Mouse (Mus musculus) heart, embryonic 11.5 days (tissue): ENCODE data around the gene Cabp4. TPM values are rescaled to one million over a fixed set of nuclear protein-coding genes. Genes with fewer than 3 reads are reported as not detected.
A peak's percentile ranks its signal among the peaks of the same experiment; 100 is the strongest.

Source experiments
- ATAC-seq: fragments of 200-750 bp; cut with Nextera tagmentation; replicated peaks from 2 replicates; pipeline ENCODE4 v1.8.0; 2017; ENCODE audit warnings: moderate library complexity; ENCODE audit not compliant: insufficient number of reproducible peaks, low FRiP score, low TSS enrichment
- H3K27ac ChIP-seq: fragments of 300-500 bp; sonication (generic); 2 replicates; pipeline ENCODE4 v1.5.1; 2014; ENCODE audit warnings: mild to moderate bottlenecking, low read depth, low read length
- H3K27me3 ChIP-seq: fragments of 300-500 bp; sonication (generic); 2 replicates; pipeline ENCODE4 v1.6.1; 2014; ENCODE audit warnings: mild to moderate bottlenecking, low read length, mixed read lengths; ENCODE audit not compliant: control insufficient read depth, insufficient read depth
- H3K36me3 ChIP-seq: fragments of 300-500 bp; sonication (generic); 2 replicates; pipeline ENCODE4 v1.6.1; 2014; ENCODE audit warnings: mild to moderate bottlenecking, low read length, moderate library complexity, mixed read lengths; ENCODE audit not compliant: control insufficient read depth, insufficient read depth
- H3K4me1 ChIP-seq: fragments of 300-500 bp; sonication (generic); 2 replicates; pipeline ENCODE4 v1.6.1; 2014; ENCODE audit warnings: low read length; ENCODE audit not compliant: control insufficient read depth, insufficient read depth
- H3K4me2 ChIP-seq: fragments of 300-500 bp; sonication (generic); 2 replicates; pipeline ENCODE4 v1.6.1; 2014; ENCODE audit warnings: mild to moderate bottlenecking, moderate library complexity
- H3K4me3 ChIP-seq: fragments of 300-500 bp; sonication (generic); 2 replicates; pipeline ENCODE4 v1.5.1; 2014; ENCODE audit warnings: low read depth, low read length
- H3K9ac ChIP-seq: fragments of 300-500 bp; sonication (generic); 2 replicates; pipeline ENCODE4 v1.6.1; 2014; ENCODE audit warnings: mild to moderate bottlenecking, low read depth, low read length, moderate library complexity
- H3K9me3 ChIP-seq: fragments of 300-500 bp; sonication (generic); replicated peaks from 2 replicates; pipeline ENCODE4 v1.6.1; 2016; ENCODE audit warnings: low read length; ENCODE audit not compliant: control insufficient read depth
- WGBS: fragments of 180-500 bp; shearing (Covaris S2); extraction: QIAGEN DNeasy Blood & Tissue Kit; methylation state at CpG from one replicate; pipeline ENCODE4 v1.1.7; 2014; ENCODE audit not compliant: insufficient replicate concordance; 5-methylcytosine and 5-hydroxymethylcytosine counted together
- polyA plus RNA-seq: library from polyadenylated mRNA; unstranded; fragments of >200 nt; fragmentation: Nextera tagmentation; extraction: Ambion mirVana; gene quantifications from 2 replicates; pipeline ENCODE4 v1.2.1, GENCODE M21; 2014

Gene Cabp4
- polyA plus RNA-seq, 1 experiment from 2014 or later = not detected

DNA sequence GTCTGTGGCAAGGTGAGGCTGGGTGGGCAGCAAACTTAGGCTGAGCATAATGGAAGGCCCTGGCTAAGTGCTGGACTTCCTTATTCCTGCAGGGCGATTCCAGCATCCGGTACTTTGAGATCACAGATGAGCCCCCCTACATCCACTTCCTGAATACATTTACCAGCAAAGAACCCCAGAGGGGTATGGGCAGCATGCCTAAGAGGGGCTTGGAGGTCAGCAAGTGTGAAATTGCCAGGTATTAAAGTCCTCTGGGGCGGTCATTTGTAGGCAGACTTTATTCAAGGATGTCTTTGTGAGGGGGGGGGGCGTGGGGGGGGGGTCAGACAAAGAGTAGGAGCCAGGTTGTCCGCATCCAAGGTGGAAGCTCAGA lies 7.6 kb upstream of the Cabp4 start:
- no peaks in the 10 kb centered on the region for H3K9me3 ChIP-seq
- no peak overlapping the region for H3K27ac ChIP-seq
- H3K4me2 ChIP-seq = no peak overlapping the region
- H3K4me3 ChIP-seq = no peak overlapping the region
- ATAC-seq = no peak
- H3K9ac ChIP-seq = no peak overlapping the region
- peaks cover 17% of the 10 kb centered on the region; the same call in 1 of the 2 replicates for H3K36me3 ChIP-seq
- WGBS = 70% methylated on average over 5 of the region's 5 CpGs
- peaks cover 7% of the 10 kb centered on the region for H3K4me1 ChIP-seq
- no peaks in the 10 kb centered on the region for H3K27me3 ChIP-seq

DNA sequence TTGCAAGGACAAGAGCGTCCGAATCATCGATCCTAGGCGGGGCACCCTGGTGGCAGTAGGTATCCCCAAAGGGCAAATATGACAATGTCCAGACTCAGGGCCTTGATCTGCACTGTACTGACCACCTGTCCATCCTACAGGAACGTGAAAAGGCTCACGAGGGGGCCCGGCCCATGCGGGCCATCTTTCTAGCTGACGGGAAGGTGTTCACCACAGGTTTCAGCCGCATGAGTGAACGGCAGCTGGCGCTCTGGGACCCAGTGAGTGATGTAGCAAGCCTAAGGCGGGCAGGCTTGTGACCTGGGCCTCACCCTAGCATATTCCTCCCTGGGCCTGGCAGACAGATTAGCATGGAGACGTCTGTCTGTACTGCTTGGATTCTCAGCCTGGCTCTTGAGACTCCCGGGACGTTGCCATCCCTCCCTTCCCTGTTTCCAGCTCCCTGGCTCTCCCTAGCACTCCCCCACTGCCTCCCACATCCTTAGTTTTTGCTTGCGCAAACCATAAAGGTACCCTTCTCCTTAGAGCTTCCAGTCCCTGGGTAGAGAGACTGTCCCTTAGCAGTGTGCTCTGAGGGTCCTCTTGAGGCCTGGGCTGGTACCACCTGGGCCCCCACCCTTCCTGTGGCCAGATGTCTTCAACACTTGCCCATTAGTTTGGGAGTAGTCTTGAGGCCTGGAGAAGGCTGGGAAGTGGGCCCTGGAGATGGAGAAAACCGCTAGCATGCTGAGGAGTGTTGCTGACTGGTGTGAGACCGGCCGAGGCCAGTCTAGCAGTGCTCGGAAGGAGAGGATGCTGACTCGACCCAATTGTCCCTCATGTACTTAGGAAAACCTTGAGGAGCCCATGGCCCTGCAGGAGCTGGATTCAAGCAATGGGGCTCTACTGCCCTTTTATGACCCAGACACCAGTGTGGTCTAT lies 7.0 kb upstream of the Cabp4 start:
- Histone ChIP-seq H3K4me3 (no peak overlapping the region), H3K9ac (no peak overlapping the region), H3K27me3 (no peaks in the 10 kb centered on the region), H3K27ac (no peak overlapping the region), H3K9me3 (no peaks in the 10 kb centered on the region; the same call in 1 of the 2 replicates), H3K4me2 (no peak overlapping the region), H3K4me1 (peaks cover 7% of the 10 kb centered on the region), H3K36me3 (peaks cover 16% of the 10 kb centered on the region; the same call in 1 of the 2 replicates)
- no peak for ATAC-seq
- WGBS = 89% methylated on average over 22 of the region's 22 CpGs

DNA sequence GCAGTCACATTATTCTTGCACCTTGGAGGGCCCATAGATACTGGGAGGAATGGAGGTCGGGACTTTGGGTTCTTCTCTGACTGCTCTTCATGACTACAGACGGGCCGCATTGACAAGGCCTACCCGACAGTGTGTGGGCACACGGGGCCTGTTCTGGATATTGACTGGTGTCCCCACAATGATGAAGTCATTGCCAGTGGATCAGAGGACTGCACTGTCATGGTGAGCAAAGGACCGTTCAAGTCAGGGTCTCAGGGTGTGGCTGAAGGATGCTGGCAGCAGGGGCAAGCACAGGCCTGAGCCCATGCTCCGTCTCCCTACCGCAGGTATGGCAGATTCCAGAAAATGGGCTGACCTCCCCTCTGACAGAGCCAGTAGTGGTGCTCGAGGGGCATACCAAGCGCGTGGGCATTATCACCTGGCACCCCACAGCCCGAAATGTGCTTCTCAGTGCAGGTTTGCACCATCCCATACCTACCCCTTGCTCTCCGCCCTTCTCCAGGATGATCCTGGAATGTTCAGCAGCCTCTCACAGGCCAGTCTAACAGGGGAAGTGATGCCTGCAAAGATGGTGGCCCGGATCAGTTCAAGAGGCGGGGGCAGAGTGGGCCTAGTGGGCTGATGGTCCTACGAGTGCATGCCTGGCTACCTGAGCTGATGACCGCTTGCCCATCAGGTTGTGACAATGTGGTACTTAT lies 6.1 kb upstream of the Cabp4 start:
- H3K27me3 ChIP-seq = no peaks in the 10 kb centered on the region
- ATAC-seq = no peak
- no peaks in the 10 kb centered on the region; the same call in 1 of the 2 replicates for H3K9me3 ChIP-seq
- WGBS = 91% methylated on average over 17 of the region's 17 CpGs
- H3K36me3 ChIP-seq = peaks cover 15% of the 10 kb centered on the region; the same call in 1 of the 2 replicates
- H3K27ac ChIP-seq = no peak overlapping the region
- no peak overlapping the region for H3K9ac ChIP-seq
- no peak overlapping the region; the same call in 1 of the 2 replicates for H3K4me3 ChIP-seq
- peaks cover 7% of the 10 kb centered on the region for H3K4me1 ChIP-seq
- no peak overlapping the region for H3K4me2 ChIP-seq

DNA sequence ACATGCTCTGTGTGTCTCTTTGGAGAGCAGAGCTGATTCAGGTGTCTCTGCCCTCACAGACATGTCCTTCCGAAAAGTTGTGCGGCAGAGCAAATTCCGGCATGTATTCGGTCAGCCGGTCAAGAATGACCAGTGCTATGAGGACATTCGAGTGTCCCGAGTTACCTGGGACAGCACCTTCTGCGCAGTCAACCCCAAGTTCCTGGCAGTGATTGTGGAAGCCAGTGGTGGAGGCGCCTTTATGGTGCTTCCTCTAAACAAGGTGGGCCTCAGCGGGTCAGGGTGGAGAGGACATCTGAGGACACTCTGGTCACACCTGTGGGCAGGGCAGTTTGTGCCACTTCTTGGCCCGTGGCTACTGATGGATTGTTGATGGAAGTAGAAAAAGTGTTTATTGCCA lies 5.5 kb upstream of the Cabp4 start:
- peaks cover 7% of the 10 kb centered on the region for H3K4me1 ChIP-seq
- peak overlapping the region; percentile 91 for H3K4me2 ChIP-seq
- no peaks in the 10 kb centered on the region; the same call in 1 of the 2 replicates for H3K9me3 ChIP-seq
- WGBS = 82% methylated on average over 11 of the region's 11 CpGs
- H3K4me3 ChIP-seq = peak overlapping the region; percentile 97
- no peak overlapping the region for H3K27ac ChIP-seq
- peak overlapping the region; percentile 94 for H3K9ac ChIP-seq
- H3K36me3 ChIP-seq = peaks cover 15% of the 10 kb centered on the region; the same call in 1 of the 2 replicates
- no peaks in the 10 kb centered on the region for H3K27me3 ChIP-seq
- ATAC-seq = no peak

DNA sequence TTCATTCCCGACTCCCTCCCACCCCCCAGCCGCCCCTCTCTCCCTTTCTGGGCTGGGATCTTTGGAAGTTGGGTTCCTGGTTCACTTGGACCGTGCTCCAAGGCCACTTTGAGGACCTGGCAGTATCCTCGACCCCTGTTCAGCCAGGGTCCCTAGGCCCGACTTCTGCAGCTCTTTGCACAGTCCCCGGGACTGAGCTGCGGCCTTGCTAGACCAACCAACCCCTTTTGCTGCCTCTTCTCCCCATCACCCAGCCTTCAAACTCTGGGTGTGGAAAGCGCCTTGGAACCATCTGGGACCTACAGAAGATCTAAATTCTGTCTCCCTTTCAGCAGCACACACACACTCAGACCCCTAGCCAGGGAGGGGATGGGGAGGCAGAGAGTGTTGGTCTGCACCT lies 5.0 kb upstream of the Cabp4 start:
- ATAC-seq = no peak
- peak overlapping the region; percentile 91 for H3K4me2 ChIP-seq
- WGBS = 3% methylated on average over 8 of the region's 8 CpGs
- peaks cover 15% of the 10 kb centered on the region; the same call in 1 of the 2 replicates for H3K36me3 ChIP-seq
- peak overlapping the region; percentile 94 for H3K9ac ChIP-seq
- peak overlapping the region; percentile 97 for H3K4me3 ChIP-seq
- no peaks in the 10 kb centered on the region; the same call in 1 of the 2 replicates for H3K9me3 ChIP-seq
- peak overlapping the region; percentile 70 for H3K27ac ChIP-seq
- peaks cover 7% of the 10 kb centered on the region for H3K4me1 ChIP-seq
- no peaks in the 10 kb centered on the region for H3K27me3 ChIP-seq

DNA sequence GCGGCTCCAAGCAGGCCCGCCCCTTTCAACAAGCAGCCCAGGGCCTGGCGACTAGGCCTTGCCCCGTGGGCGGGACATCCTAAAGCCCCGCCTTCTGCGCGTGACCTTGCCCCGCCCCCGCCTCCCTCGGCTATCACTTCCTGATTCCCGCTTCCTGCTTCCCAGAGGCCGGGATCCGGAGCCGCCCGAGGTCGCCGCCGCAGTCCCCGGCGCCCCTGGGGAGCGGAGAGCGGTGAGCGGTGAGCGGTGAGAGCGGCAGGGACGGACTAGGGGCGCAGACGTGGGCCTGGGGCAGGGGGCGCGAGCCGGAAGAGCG lies 4.6 kb upstream of the Cabp4 start, which contains the start of gene Coro1b:
Coro1b (plus strand) TSS at position 129 of the 316 bp plus-strand sequence.
- no peaks in the 10 kb centered on the region for H3K27me3 ChIP-seq
- peak within 1 kb of the TSS; percentile 91 for H3K4me2 ChIP-seq
- peaks cover 14% of the 10 kb centered on the region; the same call in 1 of the 2 replicates for H3K36me3 ChIP-seq
- no peaks in the 10 kb centered on the region; the same call in 1 of the 2 replicates for H3K9me3 ChIP-seq
- ATAC-seq = peak; percentile 90
- 0% methylated on average over 33 of the region's 33 CpGs for WGBS
- H3K4me3 ChIP-seq = peak within 1 kb of the TSS; percentile 97
- peaks cover 7% of the 10 kb centered on the region for H3K4me1 ChIP-seq
- H3K27ac ChIP-seq = peak within 1 kb of the TSS; percentile 70
- H3K9ac ChIP-seq = peak within 1 kb of the TSS; percentile 94

DNA sequence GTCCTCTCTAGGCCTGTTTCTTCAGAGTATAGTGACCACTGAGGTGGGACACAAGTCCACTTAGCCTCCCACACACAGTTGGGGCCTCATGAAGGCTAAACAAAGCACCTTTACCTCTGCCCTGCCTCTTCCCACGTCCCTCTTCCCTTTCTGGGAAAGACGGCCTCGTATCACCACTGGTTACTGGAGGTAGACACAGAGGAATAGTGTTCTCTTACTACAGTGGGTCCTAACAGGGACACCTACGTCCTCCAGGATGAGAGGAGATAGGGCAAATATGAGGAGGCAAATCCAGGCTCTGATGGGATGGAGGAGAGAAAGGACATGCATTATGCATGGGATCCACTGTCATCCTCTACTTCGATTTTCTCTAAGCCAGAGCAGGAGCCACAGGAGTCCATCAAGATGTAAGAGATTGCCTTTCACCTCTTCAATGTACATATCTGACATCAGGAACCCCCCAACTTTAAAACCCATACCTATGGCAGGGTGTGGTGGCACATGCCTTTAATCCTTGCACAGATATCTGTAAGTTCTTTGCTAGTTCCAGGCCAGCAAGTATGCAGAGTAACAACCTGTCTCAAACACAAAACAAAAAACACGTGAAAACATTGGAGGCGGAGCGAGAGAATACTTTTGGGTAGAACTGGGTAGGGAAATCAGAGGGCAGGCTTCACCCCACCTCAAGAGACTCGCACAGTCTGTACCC lies 4.1 kb upstream of the Cabp4 start:
- Histone ChIP-seq H3K4me2 (peak overlapping the region; percentile 91), H3K4me3 (peak overlapping the region; percentile 97), H3K9me3 (no peaks in the 10 kb centered on the region; the same call in 1 of the 2 replicates), H3K9ac (peak overlapping the region; percentile 94), H3K36me3 (peaks cover 12% of the 10 kb centered on the region; the same call in 1 of the 2 replicates), H3K4me1 (peaks cover 7% of the 10 kb centered on the region), H3K27me3 (no peaks in the 10 kb centered on the region), H3K27ac (no peak overlapping the region)
- no peak for ATAC-seq
- WGBS = 36% methylated on average over 9 of the region's 9 CpGs

DNA sequence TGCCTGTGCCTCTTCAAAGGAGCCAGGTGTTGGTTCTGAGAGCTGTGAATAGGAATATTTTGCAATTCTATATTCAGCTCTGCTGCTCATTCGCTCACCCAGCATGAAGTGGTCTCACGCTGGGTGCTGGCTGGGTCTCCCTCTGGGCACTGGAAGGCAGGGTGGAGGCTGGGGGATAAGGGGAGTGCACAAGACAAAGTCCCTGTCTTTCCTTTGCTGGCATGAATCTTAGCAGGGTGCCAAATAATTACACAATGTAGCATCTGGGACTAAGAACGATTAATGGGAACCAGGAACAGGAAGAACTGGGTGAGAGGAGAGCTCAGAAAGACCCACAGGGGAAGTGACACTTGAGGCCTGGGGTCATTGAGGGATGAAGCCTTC lies 3.2 kb upstream of the Cabp4 start:
- 51% methylated on average over 3 of the region's 3 CpGs for WGBS
- no peak for ATAC-seq
- Histone ChIP-seq H3K27ac (no peak overlapping the region), H3K9ac (no peak overlapping the region), H3K27me3 (no peaks in the 10 kb centered on the region), H3K36me3 (0 out of 2 replicates have a peak, but pooled peaks cover 8% of the 10 kb centered on the region), H3K4me2 (no peak overlapping the region), H3K4me1 (peaks cover 7% of the 10 kb centered on the region), H3K9me3 (no peaks in the 10 kb centered on the region; the same call in 1 of the 2 replicates), H3K4me3 (no peak overlapping the region)
